Mouse (Mus musculus) embryonic facial prominence, embryonic 14.5 days (tissue): Measurements from ENCODE around the gene Retreg1. TPM values are rescaled to one million over a fixed set of nuclear protein-coding genes. Genes with fewer than 3 reads are reported as not detected.

ENCODE experiments used
- ATAC-seq: fragments of 200-750 bp; cut with Nextera tagmentation; 2 replicates; pipeline ENCODE4 v1.8.0; 2017; ENCODE audit warnings: low read depth, moderate number of reproducible peaks, moderate TSS enrichment
- DNase-seq: peaks from one replicate; pipeline ENCODE4 v3.0.0-alpha.2; 2015; ENCODE audit warnings: low spot score
- H3K27ac ChIP-seq: fragments of 300-500 bp; sonication (generic); replicated peaks from 2 replicates; pipeline ENCODE4 v1.5.1; 2014; ENCODE audit warnings: low read depth, mild to moderate bottlenecking, low read length, moderate library complexity
- H3K27me3 ChIP-seq: fragments of 300-500 bp; sonication (generic); replicated peaks from 2 replicates; pipeline ENCODE4 v1.6.1; 2014; ENCODE audit warnings: low read length; ENCODE audit not compliant: control insufficient read depth, insufficient read depth
- H3K36me3 ChIP-seq: fragments of 300-500 bp; sonication (generic); 2 replicates; pipeline ENCODE4 v1.6.1; 2014; ENCODE audit warnings: low read length, mixed read lengths; ENCODE audit not compliant: control insufficient read depth, insufficient read depth
- H3K4me1 ChIP-seq: fragments of 300-500 bp; sonication (generic); 2 replicates; pipeline ENCODE4 v1.6.1; 2014; ENCODE audit warnings: antibody characterized with exemption, low read length; ENCODE audit not compliant: control insufficient read depth, insufficient read depth
- H3K4me2 ChIP-seq: fragments of 300-500 bp; sonication (generic); 2 replicates; pipeline ENCODE4 v1.6.1; 2014; ENCODE audit warnings: low read depth, mild to moderate bottlenecking, low read length, moderate library complexity, mixed read lengths
- H3K4me3 ChIP-seq: fragments of 300-500 bp; sonication (generic); 2 replicates; pipeline ENCODE4 v1.5.1; 2014; ENCODE audit warnings: low read depth, mild to moderate bottlenecking, low read length
- H3K9ac ChIP-seq: fragments of 300-500 bp; sonication (generic); 2 replicates; pipeline ENCODE4 v1.6.1; 2014; ENCODE audit warnings: low read depth, mild to moderate bottlenecking, low read length, moderate library complexity, mixed read lengths
- H3K9me3 ChIP-seq: fragments of 300-500 bp; sonication (generic); 2 replicates; pipeline ENCODE4 v1.6.1; 2016; ENCODE audit warnings: low read length; ENCODE audit not compliant: control insufficient read depth
- WGBS: fragments of 180-500 bp; shearing (Covaris S2); extraction: QIAGEN DNeasy Blood & Tissue Kit; methylation state at CpG from one replicate; pipeline ENCODE4 v1.1.7; 2014; 5-methylcytosine and 5-hydroxymethylcytosine counted together
- polyA plus RNA-seq: library from polyadenylated mRNA; unstranded; fragments of >200 nt; fragmentation: Nextera tagmentation; extraction: Ambion mirVana; gene quantifications from 2 replicates; pipeline ENCODE4 v1.2.1, GENCODE M21; 2014

Gene Retreg1
- polyA plus RNA-seq, 1 experiment from 2014 or later: 16.5 TPM

DNA sequence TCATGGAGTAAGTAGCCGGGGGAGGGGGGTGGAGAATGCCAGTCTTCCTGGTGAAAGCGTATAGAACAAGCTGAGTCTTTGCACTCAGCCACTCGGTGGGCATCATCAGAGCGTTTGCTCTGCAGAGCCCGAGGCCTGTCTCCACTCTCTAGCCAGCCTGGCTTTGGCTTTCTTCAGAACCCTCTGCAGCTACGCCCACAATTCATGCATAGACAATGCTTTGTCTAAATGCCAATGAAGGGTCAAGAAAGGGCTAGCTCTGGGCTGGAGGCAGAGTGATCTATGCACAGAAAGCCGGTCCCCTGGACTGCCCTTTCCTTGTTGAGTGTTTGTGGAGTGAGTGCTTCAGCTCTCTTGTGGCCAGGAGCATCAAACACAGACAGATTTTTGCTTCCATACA lies 34.8 kb downstream of the Retreg1 start:
- peak; percentile 16; the same call in 1 of the 2 replicates for ATAC-seq
- peak; percentile 42 for DNase-seq

DNA sequence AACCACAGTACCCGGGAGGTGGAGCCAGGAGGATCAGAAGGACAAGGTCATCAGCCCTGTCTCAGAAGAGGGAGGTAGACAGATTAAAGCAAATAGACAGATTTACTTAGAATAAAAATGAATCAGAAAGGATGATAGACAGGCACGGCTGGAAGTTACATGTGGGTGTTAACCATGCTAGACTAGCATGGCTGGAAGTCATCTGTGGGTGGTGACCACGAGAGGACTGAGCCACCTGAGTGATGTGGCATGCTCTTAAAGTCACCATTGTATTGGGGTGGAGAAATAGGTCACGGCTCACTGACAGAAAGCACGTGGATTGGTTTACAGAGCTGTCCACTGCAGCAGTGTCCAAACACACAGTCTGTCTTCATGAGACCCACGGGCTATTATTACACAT lies 36.2 kb downstream of the Retreg1 start:
- DNase-seq: no peak
- no peak overlapping the region for H3K4me2 ChIP-seq
- ATAC-seq: no peak
- no peak overlapping the region for H3K9ac ChIP-seq
- H3K9me3 ChIP-seq: no peaks in the 10 kb centered on the region
- no peaks in the 10 kb centered on the region for H3K36me3 ChIP-seq
- H3K4me1 ChIP-seq: no peaks in the 10 kb centered on the region
- H3K27ac ChIP-seq: no peak overlapping the region
- 77% methylated on average over 6 of the region's 6 CpGs for WGBS
- no peaks in the 10 kb centered on the region for H3K27me3 ChIP-seq
- no peak overlapping the region for H3K4me3 ChIP-seq

More for the DNA sequence above, 34.8 kb downstream of the Retreg1 start:
- WGBS: 45% methylated on average over 7 of the region's 7 CpGs
- peaks cover 2% of the 10 kb centered on the region; the same call in 1 of the 2 replicates for H3K4me1 ChIP-seq
- no peak overlapping the region for H3K4me2 ChIP-seq
- no peak overlapping the region for H3K9ac ChIP-seq
- no peaks in the 10 kb centered on the region for H3K36me3 ChIP-seq
- H3K27me3 ChIP-seq: no peaks in the 10 kb centered on the region
- H3K4me3 ChIP-seq: no peak overlapping the region
- no peaks in the 10 kb centered on the region for H3K9me3 ChIP-seq
- H3K27ac ChIP-seq: no peak overlapping the region

DNA sequence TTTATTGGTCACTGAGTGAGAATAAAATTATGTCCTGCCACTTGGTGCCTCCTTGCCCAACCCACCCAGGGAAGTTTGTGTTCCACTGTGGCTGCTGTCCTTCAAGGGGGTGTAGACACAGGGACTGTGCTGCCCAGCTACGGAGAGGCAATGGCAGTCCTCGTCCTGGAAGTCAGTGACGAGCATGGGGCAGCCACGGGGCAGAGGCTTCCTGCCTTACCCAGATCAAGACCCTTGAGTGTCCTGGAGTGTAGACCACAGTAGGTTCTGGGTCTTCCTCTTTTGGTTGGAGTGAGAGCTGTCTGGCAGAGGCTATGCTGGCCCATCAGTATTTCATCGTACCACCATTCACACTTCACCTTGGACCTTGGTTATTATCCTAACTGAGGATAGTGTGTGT lies 37.2 kb downstream of the Retreg1 start:
- ATAC-seq: no peak
- Histone ChIP-seq H3K9ac (no peak overlapping the region), H3K36me3 (no peaks in the 10 kb centered on the region), H3K4me3 (no peak overlapping the region), H3K27me3 (no peaks in the 10 kb centered on the region), H3K9me3 (no peaks in the 10 kb centered on the region), H3K27ac (no peak overlapping the region), H3K4me2 (no peak overlapping the region), H3K4me1 (0 out of 2 replicates have a peak, but pooled peaks cover 3% of the 10 kb centered on the region)
- 85% methylated on average over 5 of the region's 5 CpGs for WGBS
- no peak for DNase-seq

DNA sequence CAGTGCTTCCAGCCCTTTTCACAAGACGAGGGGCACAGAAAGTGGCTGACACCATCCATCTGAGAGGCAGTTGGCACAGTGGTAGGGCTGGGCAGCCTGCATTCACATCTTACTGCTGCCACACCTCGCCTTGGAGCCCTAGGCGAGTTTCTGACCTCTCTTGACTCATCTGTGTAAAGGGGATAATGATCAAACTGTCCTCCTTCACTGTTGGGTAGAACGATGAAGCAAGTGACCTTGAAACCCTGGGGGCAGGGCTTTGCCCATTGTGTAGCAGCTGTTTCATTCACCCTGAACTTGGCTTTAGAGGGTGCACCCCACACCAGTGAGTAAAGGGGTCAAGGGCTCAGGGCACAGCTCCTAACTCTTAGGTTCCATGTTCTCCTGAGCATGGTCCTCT lies 39.0 kb downstream of the Retreg1 start:
- no peaks in the 10 kb centered on the region for H3K27me3 ChIP-seq
- H3K27ac ChIP-seq: no peak overlapping the region
- no peak overlapping the region for H3K4me3 ChIP-seq
- ATAC-seq (no peak), DNase-seq (no peak)
- WGBS: 76% methylated on average over 4 of the region's 4 CpGs
- no peaks in the 10 kb centered on the region for H3K36me3 ChIP-seq
- H3K9me3 ChIP-seq: no peaks in the 10 kb centered on the region
- no peak overlapping the region for H3K9ac ChIP-seq
- H3K4me1 ChIP-seq: 0 out of 2 replicates have a peak, but pooled peaks cover 3% of the 10 kb centered on the region
- H3K4me2 ChIP-seq: no peak overlapping the region

DNA sequence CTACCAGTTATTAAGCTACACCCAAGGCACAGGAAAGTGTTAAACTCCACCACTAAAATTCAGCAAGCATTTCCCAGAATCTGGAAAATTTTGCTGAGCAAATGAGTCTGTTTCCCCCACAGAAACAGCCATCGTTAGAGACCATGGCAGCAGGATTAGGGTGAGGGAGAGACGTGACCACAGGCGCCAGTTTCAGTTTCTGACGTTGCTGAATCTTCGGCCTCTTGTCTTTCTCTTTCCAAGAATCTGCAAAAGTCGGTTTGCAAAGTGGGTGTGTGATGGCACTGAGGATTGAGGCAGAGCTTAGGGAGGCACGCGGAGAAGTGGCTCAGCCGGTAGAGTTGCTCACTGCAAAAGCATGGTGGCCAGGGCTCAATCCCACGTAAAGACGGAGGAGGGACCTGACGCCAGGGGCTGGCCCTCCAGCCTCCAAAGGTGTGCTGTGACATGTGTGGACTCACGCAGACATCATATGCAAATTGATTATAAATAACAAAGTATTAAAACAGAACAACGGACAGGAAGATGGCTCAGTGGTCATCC lies 41.5 kb downstream of the Retreg1 start:
- peak; percentile 16 for DNase-seq
- H3K9me3 ChIP-seq: no peaks in the 10 kb centered on the region
- no peaks in the 10 kb centered on the region for H3K36me3 ChIP-seq
- H3K4me3 ChIP-seq: no peak overlapping the region
- WGBS: 79% methylated on average over 14 of the region's 14 CpGs
- 0 out of 2 replicates have a peak, but pooled peaks cover 3% of the 10 kb centered on the region for H3K4me1 ChIP-seq
- H3K27me3 ChIP-seq: no peaks in the 10 kb centered on the region
- no peak overlapping the region for H3K4me2 ChIP-seq
- no peak overlapping the region for H3K9ac ChIP-seq
- no peak overlapping the region for H3K27ac ChIP-seq
- ATAC-seq: no peak; the same call in 1 of the 2 replicates

DNA sequence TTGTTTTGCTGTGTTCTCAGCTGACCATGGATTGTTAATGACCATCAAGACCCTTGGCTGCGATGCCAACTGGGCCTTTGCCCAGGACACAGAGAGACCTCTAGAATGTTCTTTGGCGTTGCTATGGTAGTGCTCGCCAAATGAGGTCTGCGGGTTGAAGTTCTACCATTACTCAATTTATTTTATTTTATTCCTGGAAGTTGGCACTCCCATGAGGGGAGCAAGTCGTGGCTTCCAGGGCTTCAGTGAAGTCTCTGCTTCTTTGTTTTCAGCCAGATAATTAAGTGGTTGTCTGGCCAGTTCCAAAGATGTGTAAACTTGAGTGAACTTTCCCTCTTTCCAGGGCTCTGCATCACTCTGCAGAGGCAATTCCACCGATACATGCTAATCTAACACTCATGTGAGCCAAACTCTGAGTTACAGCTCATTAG lies 43.6 kb downstream of the Retreg1 start:
- Histone ChIP-seq H3K9me3 (no peaks in the 10 kb centered on the region), H3K27ac (no peak overlapping the region), H3K9ac (no peak overlapping the region), H3K36me3 (no peaks in the 10 kb centered on the region), H3K4me2 (no peak overlapping the region), H3K27me3 (no peaks in the 10 kb centered on the region), H3K4me3 (no peak overlapping the region), H3K4me1 (0 out of 2 replicates have a peak, but pooled peaks cover 3% of the 10 kb centered on the region)
- no peak for DNase-seq
- 82% methylated on average over 6 of the region's 6 CpGs for WGBS
- ATAC-seq: no peak

DNA sequence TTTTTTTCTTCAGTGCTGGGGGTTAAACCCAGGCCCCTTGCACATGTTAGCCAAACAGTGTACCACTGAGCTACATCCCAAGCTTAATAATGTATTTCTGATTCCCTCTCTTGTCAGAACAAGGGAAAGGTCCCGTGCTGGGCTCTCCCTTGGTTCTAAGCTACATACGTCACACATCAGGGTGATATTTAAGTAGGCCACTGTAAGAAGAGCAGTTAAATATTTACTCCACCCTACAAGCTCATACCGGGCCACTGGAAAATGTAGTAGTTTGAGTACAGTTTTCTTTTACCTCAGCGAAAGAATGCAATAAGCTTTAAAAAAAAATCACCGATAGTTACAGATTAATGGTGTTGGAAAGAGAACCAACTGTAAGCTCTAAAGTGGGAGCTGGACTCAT lies 46.9 kb downstream of the Retreg1 start:
- 89% methylated on average over 5 of the region's 5 CpGs for WGBS
- no peak for DNase-seq

DNA sequence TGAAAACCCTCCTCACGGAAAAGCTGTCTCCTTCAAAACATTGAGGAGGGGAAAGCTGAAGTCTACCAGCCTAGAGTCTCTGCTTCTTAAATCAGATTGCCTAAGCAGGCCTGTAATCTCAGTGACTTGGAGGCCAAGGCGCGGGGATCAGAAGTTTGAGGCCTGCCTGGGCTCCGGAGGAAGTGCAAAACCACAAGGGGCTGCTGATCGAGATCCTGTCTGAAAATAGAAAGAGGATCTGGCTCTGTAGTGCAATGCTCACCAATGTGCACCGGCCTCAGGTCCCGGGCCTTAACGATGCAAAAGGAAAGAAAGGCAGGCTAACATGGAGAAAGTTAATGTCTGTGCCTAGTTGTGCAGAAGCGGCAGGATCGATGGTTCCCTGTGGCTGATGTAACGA lies 48.6 kb downstream of the Retreg1 start:
- no peaks in the 10 kb centered on the region for H3K9me3 ChIP-seq
- H3K27me3 ChIP-seq: no peaks in the 10 kb centered on the region
- WGBS: 72% methylated on average over 11 of the region's 11 CpGs
- no peak overlapping the region for H3K27ac ChIP-seq
- no peaks in the 10 kb centered on the region for H3K4me1 ChIP-seq
- no peak for DNase-seq
- H3K36me3 ChIP-seq: no peaks in the 10 kb centered on the region
- ATAC-seq: 0 out of 2 replicates have a peak, but pooled peaks have one; percentile 9
- H3K9ac ChIP-seq: no peak overlapping the region
- H3K4me3 ChIP-seq: no peak overlapping the region
- no peak overlapping the region for H3K4me2 ChIP-seq

More for the DNA sequence above, 46.9 kb downstream of the Retreg1 start:
- Histone ChIP-seq H3K9ac (no peak overlapping the region), H3K4me3 (no peak overlapping the region), H3K27me3 (no peaks in the 10 kb centered on the region), H3K4me2 (no peak overlapping the region), H3K27ac (no peak overlapping the region), H3K4me1 (no peaks in the 10 kb centered on the region), H3K9me3 (no peaks in the 10 kb centered on the region), H3K36me3 (no peaks in the 10 kb centered on the region)
- ATAC-seq: no peak

DNA sequence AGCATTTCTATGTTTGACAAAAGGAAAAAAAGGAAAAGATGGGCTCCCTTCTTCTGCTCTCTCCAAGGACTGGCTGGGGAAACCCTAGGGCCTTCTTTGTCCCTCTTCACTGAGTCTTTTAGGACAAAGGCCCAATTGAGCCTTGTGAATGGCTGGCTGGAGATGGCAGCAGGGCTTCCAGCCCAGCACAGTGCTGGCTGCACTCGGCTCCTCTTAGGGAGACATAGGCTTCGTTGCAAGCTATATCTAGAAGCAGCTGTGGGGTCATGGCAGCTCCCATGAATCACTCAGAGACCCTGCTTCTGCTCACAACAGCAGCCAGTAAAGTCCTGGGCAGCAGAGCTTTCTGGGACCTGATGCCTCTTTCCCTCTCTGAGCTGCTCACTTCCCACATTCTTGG lies 50.3 kb downstream of the Retreg1 start:
- DNase-seq (no peak), ATAC-seq (no peak)
- Histone ChIP-seq H3K27ac (no peak overlapping the region), H3K27me3 (no peaks in the 10 kb centered on the region), H3K4me3 (no peak overlapping the region), H3K4me1 (no peaks in the 10 kb centered on the region), H3K9me3 (no peaks in the 10 kb centered on the region), H3K9ac (no peak overlapping the region), H3K36me3 (no peaks in the 10 kb centered on the region), H3K4me2 (no peak overlapping the region)
- 48% methylated on average over 2 of the region's 2 CpGs for WGBS
